Mouse (Mus musculus) hindbrain, embryonic 10.5 days (tissue): Measurements from ENCODE around the gene Smug1. TPM values are rescaled to one million over a fixed set of nuclear protein-coding genes. Genes with fewer than 3 reads are reported as not detected.
A peak's percentile ranks its signal among the peaks of the same experiment; 100 is the strongest.

Experiments
- DNase-seq: peaks from one replicate; pipeline ENCODE4 v3.0.0-alpha.2; 2017; ENCODE audit warnings: low spot score
- H3K27ac ChIP-seq: fragments of 300-500 bp; sonication (generic); 2 replicates; pipeline ENCODE4 v1.5.1; 2016; ENCODE audit warnings: mild to moderate bottlenecking, moderate library complexity
- H3K27me3 ChIP-seq: fragments of 300-500 bp; sonication (generic); 2 replicates; pipeline ENCODE4 v1.6.1; 2016; ENCODE audit warnings: mild to moderate bottlenecking; ENCODE audit not compliant: poor library complexity, insufficient read depth, severe bottlenecking
- H3K36me3 ChIP-seq: fragments of 300-500 bp; sonication (generic); 2 replicates; pipeline ENCODE4 v1.6.1; 2016; ENCODE audit warnings: mild to moderate bottlenecking, moderate library complexity
- H3K4me1 ChIP-seq: fragments of 300-500 bp; sonication (generic); replicated peaks from 2 replicates; pipeline ENCODE4 v1.6.1; 2016; ENCODE audit warnings: mild to moderate bottlenecking
- H3K4me3 ChIP-seq: fragments of 300-500 bp; sonication (generic); 2 replicates; pipeline ENCODE4 v1.5.1; 2016; ENCODE audit warnings: mild to moderate bottlenecking, moderate library complexity
- H3K9me3 ChIP-seq: fragments of 300-500 bp; sonication (generic); 2 replicates; pipeline ENCODE4 v1.6.1; 2016; ENCODE audit warnings: mild to moderate bottlenecking, moderate library complexity
- WGBS: fragments of 180-500 bp; shearing (Covaris S2); methylation state at CpG from one replicate; pipeline ENCODE4 v1.1.7; 2016; 5-methylcytosine and 5-hydroxymethylcytosine counted together
- polyA plus RNA-seq: library from polyadenylated mRNA; unstranded; fragments of >200 nt; fragmentation: Nextera tagmentation; extraction: Ambion mirVana; gene quantifications from 2 replicates; pipeline ENCODE4 v1.2.1, GENCODE M21; 2016

The Smug1 gene
- polyA plus RNA-seq, 1 experiment from 2014 or later: 24.3 TPM

DNA sequence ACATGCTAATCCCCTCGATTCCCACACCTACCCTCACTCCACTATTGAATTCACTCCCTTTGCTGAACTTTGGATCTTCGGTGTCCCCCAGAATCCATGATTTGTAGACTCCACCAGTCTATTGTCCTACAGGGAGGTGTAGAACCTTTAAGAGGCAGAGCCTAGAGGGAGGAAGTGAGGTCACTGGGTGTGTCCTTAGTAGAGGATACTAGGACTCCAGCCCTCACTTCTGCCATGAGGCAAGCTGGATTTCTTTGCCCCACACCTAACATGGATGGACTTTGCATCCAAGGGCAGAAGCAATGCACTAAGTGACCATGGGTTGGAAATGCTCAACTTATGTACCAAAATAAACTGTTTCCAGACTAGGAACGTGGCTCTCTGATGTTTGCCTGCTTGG lies 14.5 kb downstream of the Smug1 start:
- Histone ChIP-seq H3K36me3 (0 out of 2 replicates have a peak, but pooled peaks cover under 1% of the 10 kb centered on the region), H3K9me3 (no peaks in the 10 kb centered on the region), H3K4me1 (peaks cover 28% of the 10 kb centered on the region), H3K27ac (no peak overlapping the region), H3K27me3 (peaks cover 63% of the 10 kb centered on the region), H3K4me3 (no peak overlapping the region)
- 87% methylated on average over 3 of the region's 3 CpGs for WGBS
- no peak for DNase-seq

DNA sequence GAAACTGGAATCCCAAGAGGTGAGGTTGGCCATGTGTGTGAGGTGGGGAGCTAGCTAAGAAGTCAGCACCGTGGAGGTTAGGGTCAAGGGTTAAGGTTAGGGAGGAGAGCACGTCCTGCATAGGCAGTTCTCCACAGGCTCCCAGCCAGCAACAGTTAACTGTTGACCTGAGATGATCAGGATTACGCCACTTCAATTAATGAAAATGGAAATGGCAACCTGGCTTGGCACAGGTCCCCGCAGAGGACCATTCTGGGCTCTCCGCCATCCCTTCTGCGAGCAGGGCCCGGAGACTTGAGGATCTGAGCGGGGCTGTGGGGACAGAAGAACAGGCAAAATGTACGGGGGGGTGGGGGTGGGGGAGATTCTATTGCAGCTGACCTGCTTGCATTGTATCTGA lies 19.1 kb downstream of the Smug1 start:
- H3K27me3 ChIP-seq: peaks cover 84% of the 10 kb centered on the region
- H3K36me3 ChIP-seq: no peaks in the 10 kb centered on the region
- H3K4me3 ChIP-seq: no peak overlapping the region
- peaks cover 19% of the 10 kb centered on the region for H3K4me1 ChIP-seq
- WGBS: 55% methylated on average over 9 of the region's 9 CpGs
- no peak for DNase-seq
- no peak overlapping the region for H3K27ac ChIP-seq
- no peaks in the 10 kb centered on the region for H3K9me3 ChIP-seq

DNA sequence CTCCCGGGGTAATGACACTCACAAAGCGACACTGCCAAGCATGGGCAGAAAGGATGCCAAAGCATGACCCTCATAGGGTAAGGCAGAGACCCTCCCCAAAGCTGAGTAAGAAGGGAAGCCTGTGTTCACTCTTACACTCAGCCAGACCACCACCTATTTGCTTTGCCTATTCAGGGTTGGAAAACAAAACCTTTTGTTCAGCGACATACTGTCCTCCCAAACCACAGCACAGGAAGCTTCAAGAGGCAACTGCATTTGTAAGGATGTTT lies 19.5 kb downstream of the Smug1 start:
- Histone ChIP-seq H3K4me1 (peaks cover 19% of the 10 kb centered on the region), H3K4me3 (peak overlapping the region; percentile 57), H3K9me3 (no peaks in the 10 kb centered on the region), H3K27me3 (peaks cover 86% of the 10 kb centered on the region), H3K27ac (no peak overlapping the region), H3K36me3 (no peaks in the 10 kb centered on the region)
- 8% methylated on average over 3 of the region's 3 CpGs for WGBS
- DNase-seq: no peak

DNA sequence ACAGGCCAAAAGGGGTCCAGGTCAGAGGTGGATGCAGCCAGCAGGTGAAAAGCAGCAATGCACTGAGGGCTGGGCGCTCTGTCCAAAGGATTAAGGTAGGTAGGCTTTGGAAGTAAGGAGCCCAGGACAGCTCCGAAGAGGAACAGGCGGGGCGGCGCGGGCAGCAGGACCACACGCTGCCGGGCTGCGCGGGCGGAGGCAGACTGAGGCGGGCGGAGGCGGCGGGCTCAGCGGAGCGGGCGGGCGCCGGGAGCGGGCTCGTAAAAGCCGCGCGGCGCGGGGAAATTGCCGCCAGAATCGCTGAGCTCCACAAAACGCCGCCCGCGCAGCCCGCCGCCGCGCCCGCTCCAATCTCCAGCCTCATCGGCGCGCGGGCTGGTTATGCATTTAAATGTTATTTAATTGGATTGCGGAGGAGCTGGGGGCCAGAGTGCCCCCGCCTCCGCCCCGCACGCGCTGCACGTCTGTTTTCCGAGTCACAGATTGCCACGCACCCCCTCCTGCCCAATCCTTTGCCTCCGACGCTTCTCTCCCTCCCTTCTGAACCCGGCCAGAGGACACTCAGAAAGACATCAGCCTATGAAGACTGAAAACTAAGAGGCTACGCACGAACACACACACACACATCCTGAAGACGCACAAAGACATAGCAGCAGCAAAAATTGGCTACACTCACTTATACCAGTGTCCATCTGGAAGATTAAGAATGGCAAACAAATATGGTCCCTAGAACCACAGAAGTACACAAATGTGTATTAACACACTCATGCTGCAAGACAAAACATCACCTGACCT lies 20.1 kb downstream of the Smug1 start:
- peak overlapping the region; percentile 84 for H3K27ac ChIP-seq
- peaks cover 88% of the 10 kb centered on the region for H3K27me3 ChIP-seq
- peak; percentile 51 for DNase-seq
- no peaks in the 10 kb centered on the region for H3K9me3 ChIP-seq
- under 1% methylated on average over 57 of the region's 57 CpGs for WGBS
- H3K36me3 ChIP-seq: no peaks in the 10 kb centered on the region
- peaks cover 19% of the 10 kb centered on the region for H3K4me1 ChIP-seq
- peak overlapping the region; percentile 57 for H3K4me3 ChIP-seq

DNA sequence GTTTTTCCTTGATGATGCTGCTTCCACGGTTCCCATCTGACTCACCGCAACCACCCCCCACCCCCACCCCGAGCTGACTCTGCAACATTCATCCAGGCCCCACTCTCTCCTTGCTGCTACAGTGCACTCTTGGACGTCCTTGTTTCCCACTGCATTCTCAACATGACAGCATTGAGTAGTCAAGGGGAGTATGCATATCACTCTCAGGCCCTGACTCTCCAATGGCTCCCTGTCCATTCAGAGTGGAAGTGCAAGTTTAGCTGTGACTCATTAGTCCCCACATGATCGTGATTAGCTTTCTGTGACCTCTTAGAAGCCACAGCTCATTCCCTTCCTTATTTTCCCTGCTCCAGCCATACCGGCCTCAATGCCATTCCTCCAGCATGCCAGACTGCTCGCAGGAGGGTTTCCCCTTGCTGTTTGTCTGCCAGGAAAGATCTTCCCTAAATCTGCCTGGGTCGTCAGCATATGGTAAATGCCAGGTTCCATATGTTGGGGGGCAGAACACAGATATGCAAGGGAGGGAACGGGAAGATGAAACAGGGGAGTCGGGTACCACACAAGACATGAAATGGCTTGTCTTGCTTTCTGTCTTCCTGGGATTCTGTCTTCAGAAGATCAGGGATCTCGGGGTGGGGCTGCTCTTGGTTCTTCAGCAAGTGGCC lies 21.1 kb downstream of the Smug1 start:
- peak overlapping the region; percentile 57; the same call in 1 of the 2 replicates for H3K4me3 ChIP-seq
- H3K36me3 ChIP-seq: no peaks in the 10 kb centered on the region
- H3K4me1 ChIP-seq: peaks cover 19% of the 10 kb centered on the region
- DNase-seq: no peak
- H3K27ac ChIP-seq: no peak overlapping the region
- 67% methylated on average over 11 of the region's 11 CpGs for WGBS
- H3K27me3 ChIP-seq: peaks cover 89% of the 10 kb centered on the region
- H3K9me3 ChIP-seq: no peaks in the 10 kb centered on the region

DNA sequence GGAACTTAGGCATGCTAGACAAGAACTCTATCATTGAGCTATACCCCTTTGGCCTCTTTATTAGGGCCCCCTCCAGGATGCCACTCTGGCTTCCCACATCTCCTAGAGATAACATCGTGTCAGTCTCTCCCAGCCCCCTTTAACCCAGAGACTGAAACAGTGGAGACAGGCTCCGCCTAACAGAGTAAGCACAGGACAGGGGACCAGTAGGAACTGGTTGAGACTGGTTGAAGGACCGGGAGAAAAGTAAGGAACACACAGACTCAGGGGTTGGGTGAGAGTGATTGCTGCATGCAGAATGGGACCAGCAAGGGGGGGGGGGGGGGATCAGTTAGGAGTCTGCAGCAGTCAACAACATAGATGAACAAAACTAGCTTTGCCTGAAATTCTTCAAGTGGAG lies 22.7 kb downstream of the Smug1 start:
- 51% methylated on average over 3 of the region's 3 CpGs for WGBS
- H3K27ac ChIP-seq: no peak overlapping the region
- H3K36me3 ChIP-seq: no peaks in the 10 kb centered on the region
- H3K4me3 ChIP-seq: no peak overlapping the region
- H3K27me3 ChIP-seq: peaks cover 94% of the 10 kb centered on the region
- no peak for DNase-seq
- peaks cover 19% of the 10 kb centered on the region for H3K4me1 ChIP-seq
- H3K9me3 ChIP-seq: no peaks in the 10 kb centered on the region

DNA sequence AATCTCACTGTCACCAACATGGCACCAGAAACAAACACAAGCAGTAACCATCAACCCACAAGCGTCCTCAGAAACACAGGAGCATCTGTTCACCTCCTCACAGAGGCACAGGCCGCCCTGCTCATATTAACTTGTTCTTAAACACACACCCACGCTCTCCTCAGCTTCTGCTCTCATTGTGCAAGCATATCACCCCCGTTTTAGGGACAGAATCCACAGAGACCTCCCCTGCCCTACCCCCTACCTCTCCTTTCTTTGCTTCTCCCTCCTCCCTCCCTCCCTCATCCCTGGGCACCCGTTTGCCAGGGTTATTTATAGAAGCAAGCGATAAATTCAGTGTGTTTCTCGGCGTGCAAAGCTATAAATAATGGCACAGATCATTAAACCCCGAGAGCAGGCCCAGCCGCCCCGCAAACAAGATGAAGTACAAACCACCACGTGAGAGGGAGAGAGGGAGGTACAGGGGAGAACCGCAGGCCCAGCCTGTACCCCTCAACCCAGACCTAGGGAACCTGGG lies 31.4 kb downstream of the Smug1 start:
- H3K9me3 ChIP-seq: peaks cover 2% of the 10 kb centered on the region; the same call in 1 of the 2 replicates
- DNase-seq: no peak

DNA sequence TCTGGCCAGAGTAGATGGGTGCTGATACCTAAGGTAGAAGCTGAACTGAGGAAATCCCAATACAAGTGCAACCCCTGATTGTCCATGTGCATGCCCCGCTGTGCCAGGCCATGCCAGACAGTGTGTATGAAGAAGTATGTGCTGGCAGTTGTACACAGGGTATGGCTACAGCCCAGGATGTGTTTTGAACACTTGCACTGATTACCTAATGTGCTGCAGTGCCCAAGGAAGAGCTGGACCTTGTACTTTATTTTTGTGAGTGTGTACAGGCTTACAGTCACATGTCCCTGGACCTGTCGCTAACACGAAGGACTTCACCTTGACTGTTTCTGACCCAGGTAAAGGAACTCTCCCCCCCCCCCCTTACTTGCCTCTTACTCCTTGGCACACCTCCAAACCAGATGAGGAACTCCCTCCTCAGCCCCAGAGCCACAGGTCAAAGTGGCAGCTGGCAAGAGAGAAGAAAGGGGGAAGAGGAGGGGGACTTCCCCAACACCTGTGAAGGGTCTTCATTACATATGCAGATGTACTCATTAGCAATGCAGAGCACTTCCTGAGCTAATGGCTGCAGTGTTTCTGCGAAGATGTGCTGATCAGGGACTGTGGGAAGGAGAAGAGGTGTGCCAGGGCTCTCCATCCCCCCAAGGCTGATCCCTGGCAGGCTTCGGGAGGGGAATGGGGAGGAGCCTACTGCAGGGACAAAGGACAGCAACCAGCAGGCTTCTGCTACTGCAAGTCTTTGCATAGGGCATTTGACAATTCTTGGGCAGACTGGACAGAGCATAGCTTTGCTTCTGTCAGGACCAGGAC lies 32.4 kb downstream of the Smug1 start:
- Histone ChIP-seq H3K9me3 (peaks cover 3% of the 10 kb centered on the region; the same call in 1 of the 2 replicates), H3K4me1 (peaks cover 28% of the 10 kb centered on the region), H3K4me3 (no peak overlapping the region), H3K27me3 (peaks cover 93% of the 10 kb centered on the region), H3K27ac (peak overlapping the region; percentile 9; the same call in 1 of the 2 replicates), H3K36me3 (no peaks in the 10 kb centered on the region)
- 33% methylated on average over 5 of the region's 5 CpGs for WGBS
- no peak for DNase-seq

More for the DNA sequence above, 31.4 kb downstream of the Smug1 start:
- Histone ChIP-seq H3K36me3 (no peaks in the 10 kb centered on the region), H3K4me1 (peaks cover 28% of the 10 kb centered on the region), H3K27me3 (peaks cover 93% of the 10 kb centered on the region), H3K4me3 (no peak overlapping the region), H3K27ac (peak overlapping the region; percentile 5; the same call in 1 of the 2 replicates)
- WGBS: 47% methylated on average over 13 of the region's 13 CpGs

DNA sequence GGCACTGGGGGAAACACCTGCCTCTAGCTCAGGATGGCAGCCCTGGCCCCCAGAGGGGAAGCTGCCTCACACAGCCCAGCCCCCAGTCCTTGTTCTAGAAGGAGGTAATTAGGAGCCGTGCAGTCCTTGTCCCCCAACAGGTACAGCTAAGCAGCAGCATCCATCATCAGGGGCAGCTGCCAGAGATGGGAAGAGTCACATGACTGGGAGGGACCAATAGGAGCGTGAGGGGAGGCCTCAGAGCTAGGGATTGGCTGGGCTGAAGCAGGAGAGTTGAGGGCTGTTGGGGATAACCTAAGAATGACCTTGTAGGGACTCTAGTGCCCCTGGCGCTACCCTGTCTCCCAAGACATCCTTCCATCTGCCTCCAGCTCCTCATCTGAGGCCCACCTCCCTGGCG lies 33.1 kb downstream of the Smug1 start:
- no peak overlapping the region for H3K4me3 ChIP-seq
- 6% methylated on average over 4 of the region's 4 CpGs for WGBS
- peaks cover 3% of the 10 kb centered on the region; the same call in 1 of the 2 replicates for H3K9me3 ChIP-seq
- DNase-seq: peak; percentile 53
- H3K27ac ChIP-seq: no peak overlapping the region
- H3K27me3 ChIP-seq: peaks cover 93% of the 10 kb centered on the region
- peaks cover 28% of the 10 kb centered on the region for H3K4me1 ChIP-seq
- no peaks in the 10 kb centered on the region for H3K36me3 ChIP-seq

DNA sequence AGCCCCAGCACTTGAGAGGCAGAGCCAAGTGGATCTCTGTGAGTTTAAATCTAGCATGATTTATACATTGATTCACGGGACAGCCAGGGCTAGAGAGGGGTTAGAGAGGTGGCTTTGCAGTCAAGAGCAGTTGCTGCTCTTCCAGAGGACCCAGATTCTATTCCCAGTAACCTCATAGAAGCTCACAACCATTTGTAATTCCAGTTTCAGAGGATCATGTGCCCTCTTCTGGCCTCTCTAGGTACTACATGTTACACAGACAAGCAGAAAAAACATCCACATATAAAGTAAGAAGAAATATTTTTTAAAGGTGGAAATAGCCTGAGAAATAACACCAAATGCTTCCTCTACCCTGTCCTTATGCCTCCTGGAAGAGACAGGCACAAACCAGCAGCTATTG lies 36.2 kb downstream of the Smug1 start:
- 28% methylated on average over 1 of the region's 1 CpGs for WGBS
- Histone ChIP-seq H3K9me3 (peaks cover 6% of the 10 kb centered on the region; the same call in 1 of the 2 replicates), H3K36me3 (no peaks in the 10 kb centered on the region), H3K4me1 (peaks cover 23% of the 10 kb centered on the region), H3K4me3 (no peak overlapping the region), H3K27me3 (peaks cover 87% of the 10 kb centered on the region), H3K27ac (no peak overlapping the region)
- no peak for DNase-seq

DNA sequence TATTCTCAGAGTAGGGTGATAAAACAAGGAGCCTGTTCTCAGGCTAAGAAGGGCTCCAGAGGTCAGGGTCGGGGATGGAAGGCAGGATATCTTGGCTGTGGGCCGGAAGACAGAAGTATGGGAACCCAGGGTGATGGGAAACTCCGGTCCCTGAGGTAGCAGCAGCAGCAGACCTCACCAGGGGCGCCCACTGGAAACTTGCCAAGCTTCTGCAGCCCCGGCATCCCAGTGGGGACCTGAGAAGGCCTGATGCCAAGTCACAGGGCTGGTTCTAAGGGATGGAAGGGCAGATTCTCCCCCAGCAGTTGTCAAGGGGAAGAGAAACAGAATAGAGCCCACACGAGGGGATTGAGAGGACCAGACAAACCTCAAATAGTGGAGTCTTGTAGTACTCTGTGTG lies 37.6 kb downstream of the Smug1 start:
- peaks cover 87% of the 10 kb centered on the region for H3K27me3 ChIP-seq
- H3K4me3 ChIP-seq: no peak overlapping the region
- H3K36me3 ChIP-seq: no peaks in the 10 kb centered on the region
- H3K27ac ChIP-seq: no peak overlapping the region
- WGBS: 65% methylated on average over 6 of the region's 6 CpGs
- peaks cover 6% of the 10 kb centered on the region; the same call in 1 of the 2 replicates for H3K9me3 ChIP-seq
- no peak for DNase-seq
- H3K4me1 ChIP-seq: peaks cover 9% of the 10 kb centered on the region

DNA sequence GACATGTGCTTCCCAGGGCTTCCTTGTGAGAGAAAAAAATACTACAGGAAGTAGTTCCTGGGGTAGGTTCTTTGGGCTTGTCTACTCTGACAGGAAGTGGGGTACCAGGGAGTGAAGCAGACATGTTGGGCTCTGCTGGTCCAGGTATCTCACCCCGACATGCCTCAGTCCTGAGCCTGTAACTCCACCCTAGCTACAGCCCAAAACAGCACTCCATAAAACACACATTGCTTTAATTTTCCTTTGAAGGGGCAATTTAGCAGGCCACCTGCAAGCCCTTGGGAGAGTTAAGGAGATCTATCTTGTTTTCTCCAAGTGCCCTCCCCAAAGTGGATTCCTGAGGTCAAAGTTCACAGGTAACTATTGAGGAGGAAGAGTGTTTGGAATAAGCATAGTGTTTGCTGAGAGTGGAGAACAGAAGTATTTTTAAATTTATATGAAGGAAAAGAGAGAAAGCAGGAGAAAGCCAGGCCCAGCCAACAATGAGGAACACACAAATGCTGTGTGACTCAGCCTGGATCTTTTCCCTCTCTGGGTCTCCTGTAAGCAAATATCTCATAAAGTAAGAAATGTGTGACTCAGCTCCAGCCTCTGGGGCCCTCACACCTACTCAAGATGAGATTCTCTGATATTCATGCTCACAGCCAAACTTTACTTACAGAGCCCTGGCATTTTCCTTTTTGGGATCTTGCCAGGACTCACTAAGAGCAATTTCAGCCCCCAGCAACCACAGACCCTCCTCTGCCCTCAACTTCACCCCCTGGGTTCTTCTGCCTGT lies 38.6 kb downstream of the Smug1 start:
- Histone ChIP-seq H3K4me3 (no peak overlapping the region), H3K4me1 (no peaks in the 10 kb centered on the region), H3K27ac (no peak overlapping the region), H3K36me3 (no peaks in the 10 kb centered on the region), H3K9me3 (peaks cover 6% of the 10 kb centered on the region; the same call in 1 of the 2 replicates), H3K27me3 (peaks cover 87% of the 10 kb centered on the region)
- no peak for DNase-seq
- 64% methylated on average over 1 of the region's 1 CpGs for WGBS
